Mouse (Mus musculus): ENCODE results near the gene Tradd.

The Tradd gene

DNA sequence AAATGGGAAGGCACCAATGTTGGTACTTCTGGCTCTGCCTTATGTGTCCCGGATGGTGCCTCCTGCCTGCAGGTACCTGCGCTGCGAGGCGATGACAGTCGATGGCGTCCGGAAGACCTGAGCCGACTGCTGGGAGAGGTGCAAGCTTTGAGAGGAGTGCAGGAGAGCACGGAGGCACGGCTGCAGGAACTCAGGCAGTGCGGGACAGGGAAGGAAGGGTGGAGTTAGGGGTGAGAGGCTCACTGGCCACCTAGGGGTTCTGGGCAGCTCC lies 6.4 kb upstream of the Tradd start:
- DNase-seq (ENCODE audit: low read depth, low spot score): no peak

- DNase-seq (ENCODE audit: low read depth, low spot score): no peak
Measured at GRCm38 (mm10) chr8:105270101-105270915, 5.9 kb upstream of the Tradd start.

- DNase-seq (ENCODE audit: low read depth, low spot score): no peak
Measured at GRCm38 (mm10) chr8:105269461-105269947, 5.1 kb upstream of the Tradd start, which contains the start of gene Hsf4. TSS of gene Hsf4 (plus strand) at chr8:105269801.

DNA sequence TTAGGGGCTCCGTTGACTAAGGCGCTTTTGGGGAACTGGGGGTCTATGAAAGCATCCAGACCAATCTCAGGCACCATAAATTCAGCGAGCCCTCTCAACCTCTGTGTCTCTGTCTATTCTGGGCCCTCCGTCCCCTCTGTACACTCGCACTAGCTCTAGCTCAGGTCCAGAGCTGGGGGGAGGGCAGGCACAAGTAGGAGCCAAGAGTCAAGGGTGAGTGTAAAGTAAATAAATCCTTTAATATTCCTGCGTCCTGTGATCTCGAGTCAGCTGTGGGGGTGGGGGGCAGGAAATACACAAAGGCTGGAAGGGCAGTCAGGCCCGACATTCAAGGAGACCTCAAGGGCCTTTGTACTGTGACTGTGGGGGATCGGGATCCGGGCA lies 4.7 kb upstream of the Tradd start:
- no peak for DNase-seq (ENCODE audit: low read depth, low spot score)

- no peak for DNase-seq (ENCODE audit: low read depth, low spot score)
Measured at GRCm38 (mm10) chr8:105268342-105269074, 4.1 kb upstream of the Tradd start.

GRCm38 (mm10) chr8:105266775-105267174 lies 2.4 kb upstream of the Tradd start:
- no peak for DNase-seq (ENCODE audit: low read depth, low spot score)

DNA sequence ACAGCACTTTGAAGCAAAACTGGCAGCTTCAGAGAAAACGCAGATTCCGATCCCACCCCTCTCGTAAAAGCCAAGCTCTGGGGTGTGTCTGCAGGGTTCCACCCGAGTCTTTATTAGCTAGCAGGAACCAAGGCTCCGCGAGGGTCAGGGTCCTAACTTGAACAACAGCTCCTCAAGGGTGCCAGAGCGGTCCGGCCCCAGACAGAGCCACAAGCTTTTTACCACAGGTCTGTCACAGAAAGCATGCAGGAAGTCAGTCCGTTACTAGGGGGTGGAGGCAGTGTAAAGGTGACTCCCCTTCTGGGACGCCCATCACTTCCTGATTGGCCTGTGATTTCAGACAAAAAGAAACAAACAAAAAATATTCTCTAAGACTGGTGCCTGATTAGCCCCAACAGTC lies 719 bp upstream of the Tradd start:
- DNase-seq (ENCODE audit: low read depth, low spot score): no peak

GRCm38 (mm10) chr8:105263244-105263912 lies 1.0 kb downstream of the Tradd start:
- DNase-seq (ENCODE audit: low read depth, low spot score): no peak

DNA sequence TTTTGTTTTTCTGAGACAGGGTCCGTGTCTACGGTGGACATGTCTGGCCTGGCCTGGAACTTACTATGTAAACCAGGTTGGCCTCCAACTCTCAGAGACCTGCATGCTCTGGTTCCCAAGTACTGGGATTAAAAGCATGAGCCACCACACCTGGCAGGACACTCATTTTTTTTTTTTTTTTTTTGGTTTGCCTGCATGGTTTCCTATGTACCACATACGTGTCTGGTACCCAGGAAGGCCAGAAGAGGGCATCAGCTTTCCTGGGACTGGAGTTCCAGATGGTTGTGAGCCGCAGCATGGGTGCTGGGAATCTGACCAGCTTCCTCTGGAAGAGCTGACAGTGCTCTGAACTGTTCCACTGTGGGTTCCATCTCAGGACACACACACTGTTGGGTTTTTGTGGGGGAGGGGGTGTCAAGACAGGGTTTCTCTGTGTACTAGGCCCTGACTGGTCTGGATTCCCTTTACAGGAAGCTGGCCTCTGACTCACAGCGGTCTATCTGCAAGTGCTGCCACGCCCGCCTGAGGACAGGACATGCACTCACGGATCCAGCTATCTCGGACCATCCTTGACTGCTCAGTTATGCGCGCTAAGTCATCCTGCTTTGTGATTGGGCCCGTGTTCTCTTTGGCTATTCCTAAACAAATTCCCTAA lies 3.0 kb downstream of the Tradd start:
- DNase-seq (ENCODE audit: low read depth, low spot score): no peak

DNA sequence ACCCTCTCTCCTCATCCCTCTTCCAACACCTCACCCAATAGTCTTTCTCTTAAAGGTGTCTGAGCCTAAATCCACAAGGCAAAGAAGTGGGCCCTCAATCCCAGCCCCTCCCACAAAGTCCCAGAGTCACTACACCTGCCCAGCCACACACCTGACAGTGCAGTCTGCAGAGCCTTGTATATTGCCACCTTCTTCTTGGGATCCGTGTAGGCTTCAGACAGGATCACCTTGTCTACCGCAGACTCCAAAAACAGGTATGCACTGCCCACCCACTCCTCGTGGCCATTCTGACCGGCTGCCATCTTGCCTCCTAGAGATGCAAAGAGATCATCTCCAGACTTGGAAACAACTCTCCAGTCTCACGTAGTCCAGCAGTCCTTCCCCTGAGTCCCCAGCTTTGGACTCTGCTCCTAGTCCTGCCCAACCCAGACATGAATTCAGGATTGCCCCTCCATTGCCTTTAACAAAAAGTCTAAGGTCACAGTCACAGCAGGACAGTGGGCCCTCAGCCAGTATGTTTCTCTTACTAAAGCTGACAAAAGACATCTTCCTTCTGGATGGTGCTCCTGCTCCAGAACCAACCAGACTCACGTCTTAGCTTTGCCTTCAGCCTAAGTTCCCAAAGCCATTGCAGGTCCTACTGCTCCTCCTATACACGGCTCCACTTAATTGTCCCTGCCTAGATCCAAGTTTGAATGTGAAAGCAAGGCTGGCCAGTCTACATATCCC lies 3.9 kb downstream of the Tradd start:
- DNase-seq (ENCODE audit: low read depth, low spot score): no peak

DNA sequence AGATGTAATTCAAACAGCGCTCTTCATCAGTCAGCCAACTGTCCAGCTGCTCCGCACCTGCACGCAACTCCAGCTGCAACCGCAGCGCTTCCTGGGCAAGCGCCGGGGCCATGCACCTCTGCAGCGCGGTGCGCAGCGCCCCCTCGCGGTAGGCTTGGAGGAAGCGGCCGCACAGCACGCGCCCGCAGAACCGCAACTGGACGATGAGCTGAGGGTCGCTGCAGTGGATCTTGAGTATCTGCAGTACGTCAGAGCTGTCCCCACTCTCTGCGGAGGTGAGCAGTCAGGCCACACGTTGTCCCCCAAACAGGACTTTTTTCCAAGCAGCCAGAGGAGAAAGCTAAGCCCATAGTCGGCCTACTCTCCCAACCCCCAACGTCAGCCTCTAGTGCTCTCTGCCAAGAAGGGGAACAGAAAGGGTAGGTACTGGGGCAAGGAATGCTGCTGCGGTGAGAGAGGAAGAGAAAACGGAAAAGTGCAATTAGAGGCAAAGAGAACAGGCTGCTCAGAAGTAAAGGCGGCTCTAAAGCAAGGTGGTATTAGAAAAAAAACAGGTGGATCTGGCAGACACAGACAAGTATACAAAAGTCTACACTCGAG lies 4.6 kb downstream of the Tradd start:
- DNase-seq (ENCODE audit: low read depth, low spot score): no peak

- no peak for DNase-seq (ENCODE audit: low read depth, low spot score)
Measured at GRCm38 (mm10) chr8:105258911-105259720, 5.3 kb downstream of the Tradd start.

GRCm38 (mm10) chr8:105257318-105258114 lies 6.9 kb downstream of the Tradd start:
- no peak for DNase-seq (ENCODE audit: low read depth, low spot score)

- no peak for DNase-seq (ENCODE audit: low read depth, low spot score)
Measured at GRCm38 (mm10) chr8:105254966-105255350, 9.5 kb downstream of the Tradd start, which contains the start of gene B3gnt9. TSS of gene B3gnt9 (minus strand) at chr8:105255153.

DNA sequence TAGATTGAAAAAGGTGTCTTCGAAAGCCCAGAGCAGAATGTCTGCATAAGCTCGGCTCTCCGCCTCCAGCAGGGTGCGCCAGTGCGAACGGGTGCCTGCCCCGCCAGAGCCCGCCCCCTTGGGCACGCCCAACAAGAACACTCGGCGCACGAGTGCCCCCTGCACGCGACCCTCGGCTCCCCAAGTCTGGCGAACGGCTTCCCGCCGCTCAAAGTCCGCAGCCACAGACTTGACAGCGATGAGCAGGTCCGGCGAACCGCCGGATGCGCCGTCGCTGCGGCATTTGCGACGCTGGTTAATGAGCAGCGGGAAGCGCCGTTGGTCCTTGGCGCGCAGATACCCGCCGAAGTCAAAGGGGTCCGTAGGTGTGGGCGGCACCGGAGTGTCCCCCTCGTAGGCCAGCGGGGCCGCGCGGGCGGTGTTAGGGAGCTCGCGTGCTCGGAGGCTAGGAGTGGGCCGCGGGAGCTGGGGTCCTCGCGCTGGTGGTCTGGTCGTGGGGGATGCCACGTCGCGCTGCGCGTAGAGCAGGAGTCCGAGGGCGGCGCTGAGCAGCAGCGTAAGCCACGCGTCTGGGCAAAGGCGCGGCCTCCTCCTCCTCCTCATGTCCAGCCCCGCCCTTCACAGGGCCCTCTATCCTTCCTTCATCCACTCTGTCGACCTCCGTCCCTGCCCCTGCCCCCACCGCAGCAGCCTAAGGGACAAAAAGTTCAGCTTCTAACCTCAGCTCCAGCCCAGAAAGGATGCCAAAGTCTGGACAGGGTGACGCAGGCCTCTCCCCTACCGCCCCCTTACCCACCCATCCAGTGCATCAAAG lies 10.1 kb downstream of the Tradd start:
- peak; percentile 91 for DNase-seq (ENCODE audit: low read depth, low spot score)

- DNase-seq (ENCODE audit: low read depth, low spot score): no peak
Measured at GRCm38 (mm10) chr8:105253766-105254151, 10.7 kb downstream of the Tradd start.

GRCm38 (mm10) chr8:105252680-105253537 lies 11.5 kb downstream of the Tradd start:
- no peak for DNase-seq (ENCODE audit: low read depth, low spot score)
